19 mouse cellular contexts compared by ENCODE assay signal in genomic region chr12:31806410-31807154, GRCm38 (mm10).
DNase-seq lines count a peak whose midpoint lies in the region; ATAC-seq and TF ChIP-seq lines count a peak whose summit lies in the region.
"Had no signal": no experiment of that assay in that cellular context is flagged by ENCODE, and none has a peak within 500 bp of the region (broad histone marks: within the 10 kb centered on the region; RNA-seq: fewer than 3 reads in every experiment).

No protein-coding gene starts in this region.

- DNase-seq in liver (peak; percentile 22), MEL (ENCODE audit: low read depth, low spot score) (peak; percentile 85)
- DNase-seq in liver, embryonic 11.5 days (ENCODE audit: low spot score) = no peak
- DNase-seq in ovary, postnatal 10 days (ENCODE audit: low spot score) = no peak
- DNase-seq in midbrain, postnatal 0 days (ENCODE audit: low spot score) = no peak
- DNase-seq: adrenal gland, adult 8-10 months; cerebellum, adult 18-20 months; gastrocnemius, postnatal 36 days; heart, postnatal 4 days; lung, postnatal 4 days; thymus, adult 18-20 months had no signal

- H3K9ac ChIP-seq in liver, embryonic 11.5 days (ENCODE audit: low read depth, low read length) = no peak overlapping the region
- H3K9ac ChIP-seq in MEL (ENCODE audit: control insufficient read depth, low read depth, low read length, poor library complexity, severe bottlenecking) = no peak overlapping the region
- no peak overlapping the region for H3K9ac ChIP-seq in midbrain, postnatal 0 days (replicated peaks; ENCODE audit: low read length, poor library complexity, severe bottlenecking)
- H3K9ac ChIP-seq: heart, embryonic 12.5 days; limb, embryonic 15.5 days had no signal

- H3K79me2 ChIP-seq in MEL (ENCODE audit: control insufficient read depth, insufficient read depth, low read length, poor library complexity) = no peaks in the 10 kb centered on the region

- H3K36me3 ChIP-seq in liver, embryonic 11.5 days (ENCODE audit: control insufficient read depth, insufficient read depth, low read length) = 0 out of 2 replicates have a peak, but pooled peaks cover 3% of the 10 kb centered on the region
- peaks cover 0 to 9% of the 10 kb centered on the region in 2 experiments; a peak in 2 of 4 replicates for H3K36me3 ChIP-seq in MEL (ENCODE audit: control insufficient read depth in 1 of 2, insufficient read depth in 2 of 2, low read length in 2 of 2)
- no peaks in the 10 kb centered on the region for H3K36me3 ChIP-seq in midbrain, postnatal 0 days (ENCODE audit: insufficient read depth, low read length)
- H3K36me3 ChIP-seq: limb, embryonic 15.5 days had no signal

- H3K4me2 ChIP-seq in liver, embryonic 11.5 days = no peak overlapping the region
- no peak overlapping the region for H3K4me2 ChIP-seq in midbrain, postnatal 0 days (ENCODE audit: low read depth, low read length, poor library complexity, severe bottlenecking)
- H3K4me2 ChIP-seq: heart, embryonic 12.5 days; limb, embryonic 15.5 days had no signal

- H3K9me3 ChIP-seq in liver, embryonic 11.5 days (ENCODE audit: control insufficient read depth, low read length) = no peaks in the 10 kb centered on the region
- no peaks in the 10 kb centered on the region for H3K9me3 ChIP-seq in MEL (replicated peaks; ENCODE audit: insufficient read depth, low read length)
- no peaks in the 10 kb centered on the region for H3K9me3 ChIP-seq in midbrain, postnatal 0 days (ENCODE audit: low read length)
- H3K9me3 ChIP-seq: heart, embryonic 12.5 days; limb, embryonic 15.5 days had no signal

- H3K4me1 ChIP-seq in liver, embryonic 11.5 days (replicated peaks; ENCODE audit: control insufficient read depth, insufficient read depth, low read length) = no peaks in the 10 kb centered on the region
- H3K4me1 ChIP-seq in MEL (ENCODE audit: control insufficient read depth in 1 of 2, insufficient read depth in 2 of 2, low read length in 2 of 2) = peaks cover 3 to 11% of the 10 kb centered on the region in 2 experiments; a peak in 3 of 4 replicates
- H3K4me1 ChIP-seq in midbrain, postnatal 0 days (ENCODE audit: insufficient read depth, low read length) = no peaks in the 10 kb centered on the region
- H3K4me1 ChIP-seq: limb, embryonic 15.5 days had no signal

- H3K27me3 ChIP-seq in liver, embryonic 11.5 days (replicated peaks; ENCODE audit: control insufficient read depth, insufficient read depth, low read length) = no peaks in the 10 kb centered on the region
- no peaks in the 10 kb centered on the region for H3K27me3 ChIP-seq in MEL (ENCODE audit: control insufficient read depth in 1 of 2, insufficient read depth in 2 of 2, low read length in 2 of 2)
- H3K27me3 ChIP-seq in midbrain, postnatal 0 days (ENCODE audit: insufficient read depth, low read length) = no peaks in the 10 kb centered on the region
- H3K27me3 ChIP-seq: CH12.LX; heart, embryonic 12.5 days; limb, embryonic 15.5 days had no signal

- no peak for TF ChIP-seq CTCF in MEL (IDR thresholded peaks at IDR 0.05 in 2 of 3, conservative IDR thresholded peaks at IDR 0.05 in 1 of 3; ENCODE audit: control insufficient read depth in 1 of 3, insufficient read depth in 1 of 3, low read depth in 2 of 3, low read length in 3 of 3, poor library complexity in 1 of 3, severe bottlenecking in 1 of 3)
- TF ChIP-seq CTCF in midbrain, postnatal 0 days (IDR thresholded peaks at IDR 0.05) = no peak

- no peak for ATAC-seq in liver, embryonic 11.5 days (replicated peaks; ENCODE audit: low FRiP score)
- ATAC-seq in common myeloid progenitor, adult 5-6 weeks (replicated peaks; ENCODE audit: low read depth, poor library complexity, severe bottlenecking) = peak; percentile 54; the same call in 1 of the 2 replicates
- ATAC-seq in megakaryocyte-erythroid progenitor cell, adult 5-6 weeks (replicated peaks; ENCODE audit: low FRiP score, low TSS enrichment, poor library complexity, severe bottlenecking) = peak; percentile 86
- ATAC-seq in midbrain, postnatal 0 days (ENCODE audit: low FRiP score) = no peak
- ATAC-seq: forebrain, embryonic 16.5 days; intestine, embryonic 16.5 days had no signal

- WGBS in liver, embryonic 11.5 days = 60% methylated on average over 5 of the region's 5 CpGs
- 77% methylated on average over 5 of the region's 5 CpGs for WGBS in midbrain, postnatal 0 days

- H3K4me3 ChIP-seq in liver, embryonic 11.5 days (ENCODE audit: low read depth, low read length) = no peak overlapping the region
- H3K4me3 ChIP-seq in MEL (ENCODE audit: control insufficient read depth in 1 of 2, insufficient read depth in 1 of 2, low read depth in 2 of 2, low read length in 2 of 2) = peak overlapping the region in 1 of 2 experiments; percentile 44; a peak in 2 of 4 replicates
- H3K4me3 ChIP-seq in midbrain, postnatal 0 days (ENCODE audit: low read depth, low read length) = no peak overlapping the region
- H3K4me3 ChIP-seq: heart, embryonic 12.5 days; limb, embryonic 15.5 days had no signal

- H3K27ac ChIP-seq in liver, embryonic 11.5 days (ENCODE audit: low read depth, low read length) = no peak overlapping the region
- H3K27ac ChIP-seq in MEL (ENCODE audit: control insufficient read depth, low read depth, low read length) = peak overlapping the region; percentile 1; the same call in 1 of the 2 replicates
- H3K27ac ChIP-seq in midbrain, postnatal 0 days (ENCODE audit: low read depth, low read length) = no peak overlapping the region
- H3K27ac ChIP-seq: kidney, postnatal 0 days; limb, embryonic 15.5 days had no signal

- TF ChIP-seq POLR2A in MEL (IDR thresholded peaks at IDR 0.05; ENCODE audit: control insufficient read depth in 1 of 2, insufficient read depth in 1 of 2, low read depth in 1 of 2, low read length in 2 of 2, poor library complexity in 1 of 2) = no peak

- no peak for TF ChIP-seq RAD21 in MEL (IDR thresholded peaks at IDR 0.05; ENCODE audit: low read depth, low read length)

- peak; percentile 72 to 79 for TF ChIP-seq EP300 in MEL (IDR thresholded peaks at IDR 0.05; ENCODE audit: low read depth in 1 of 2, low read length in 2 of 2)

TF ChIP-seq in MEL, 35 proteins besides CTCF, POLR2A, EP300 and RAD21:
- TF ChIP-seq UBTF (IDR thresholded peaks at IDR 0.05; ENCODE audit: borderline replicate concordance, insufficient read depth, low read depth, low read length) (no peak), CHD2 (IDR thresholded peaks at IDR 0.05; ENCODE audit: low read length) (no peak), USF1 (IDR thresholded peaks at IDR 0.05; ENCODE audit: low read depth, low read length) (no peak), NRF1 (IDR thresholded peaks at IDR 0.05; ENCODE audit: insufficient read depth, low read depth, low read length, poor library complexity, severe bottlenecking) (no peak), USF2 (IDR thresholded peaks at IDR 0.05; ENCODE audit: borderline replicate concordance in 1 of 2, insufficient read depth in 1 of 2, low read depth in 1 of 2, low read length in 2 of 2) (no peak), NELFE (IDR thresholded peaks at IDR 0.05; ENCODE audit: low read depth, low read length) (no peak), KAT2A (conservative IDR thresholded peaks at IDR 0.05; ENCODE audit: low read depth, low read length) (no peak), MAZ (IDR thresholded peaks at IDR 0.05; ENCODE audit: low read depth, low read length) (no peak), SIN3A (IDR thresholded peaks at IDR 0.05; ENCODE audit: low read length) (peak; percentile 79), ZNF384 (IDR thresholded peaks at IDR 0.05; ENCODE audit: low read depth, low read length) (no peak), POLR2AphosphoS5 (IDR thresholded peaks at IDR 0.05; ENCODE audit: borderline replicate concordance, low read depth, low read length) (no peak), MEF2A (IDR thresholded peaks at IDR 0.05; ENCODE audit: extremely low read depth, insufficient replicate concordance, low read depth, low read length, poor library complexity, severe bottlenecking) (peak; percentile 55; the same call in 1 of the 2 replicates), GATA1 (IDR thresholded peaks at IDR 0.05; ENCODE audit: low read depth, low read length) (peak; percentile 55), ZMIZ1 (IDR thresholded peaks at IDR 0.05; ENCODE audit: low read depth, low read length) (no peak), MYB (IDR thresholded peaks at IDR 0.05; ENCODE audit: low read depth, low read length) (no peak), TAL1 (IDR thresholded peaks at IDR 0.05; ENCODE audit: low read length) (no peak), MXI1 (IDR thresholded peaks at IDR 0.05; ENCODE audit: low read depth, low read length) (peak; percentile 71), JUND (IDR thresholded peaks at IDR 0.05; ENCODE audit: low read depth, low read length) (no peak), TBP (IDR thresholded peaks at IDR 0.05; ENCODE audit: low read depth, low read length) (no peak), TCF12 (IDR thresholded peaks at IDR 0.05; ENCODE audit: low read depth, low read length) (peak; percentile 21; the same call in 1 of the 2 replicates), CHD1 (IDR thresholded peaks at IDR 0.05; ENCODE audit: low read depth, low read length) (no peak), SMC3 (IDR thresholded peaks at IDR 0.05; ENCODE audit: low read depth, low read length) (no peak), ETS1 (IDR thresholded peaks at IDR 0.05; ENCODE audit: low read depth, low read length) (peak; percentile 95), GABPA (IDR thresholded peaks at IDR 0.05; ENCODE audit: low read depth, low read length) (peak; percentile 71), HCFC1 (IDR thresholded peaks at IDR 0.05; ENCODE audit: low read depth, low read length) (0 out of 2 replicates have a peak, but pooled peaks have one; percentile 24), POLR2AphosphoS2 (IDR thresholded peaks at IDR 0.05; ENCODE audit: low read length) (no peak), BHLHE40 (IDR thresholded peaks at IDR 0.05; ENCODE audit: borderline replicate concordance, low read depth, low read length) (peak; percentile 34; the same call in 1 of the 2 replicates), MAX (IDR thresholded peaks at IDR 0.05; ENCODE audit: low read length) (no peak), MAFK (IDR thresholded peaks at IDR 0.05; ENCODE audit: borderline replicate concordance, low read depth, low read length) (peak; percentile 94), MYC (IDR thresholded peaks at IDR 0.05; ENCODE audit: low read depth, low read length) (no peak), ELF1 (IDR thresholded peaks at IDR 0.05; ENCODE audit: low read depth, low read length) (no peak), RCOR1 (IDR thresholded peaks at IDR 0.05; ENCODE audit: low read depth, low read length) (peak; percentile 66)

Comparison
In these comparisons a context has a peak if more than half of its experiments do, and no peak if none do; other contexts are left out.
1. DNase-seq: peak in liver (single experiment) and MEL (single experiment); none in liver, embryonic 11.5 days (single experiment), ovary, postnatal 10 days (single experiment) and midbrain, postnatal 0 days (single experiment).
2. ATAC-seq: peak in common myeloid progenitor, adult 5-6 weeks (single experiment) and megakaryocyte-erythroid progenitor cell, adult 5-6 weeks (single experiment); none in liver, embryonic 11.5 days (single experiment) and midbrain, postnatal 0 days (single experiment).